24 mouse cellular contexts compared by ENCODE assay signal in the genomic region with DNA sequence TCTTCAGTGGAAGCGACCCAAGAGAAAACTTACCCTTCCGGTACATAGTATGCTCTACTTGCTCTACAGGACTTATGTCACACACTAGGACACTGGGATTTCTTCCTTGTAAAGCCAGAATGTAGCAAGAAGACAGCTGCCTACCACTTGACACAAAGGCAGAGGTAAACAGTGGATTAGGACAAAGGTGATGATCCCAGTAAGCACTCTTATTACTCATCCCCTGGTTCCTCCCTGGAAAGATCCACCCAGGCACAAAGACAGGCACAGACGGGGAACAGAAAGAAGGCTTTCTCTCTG.
DNase-seq lines count a peak whose midpoint lies in the region; ATAC-seq lines count a peak whose summit lies in the region.
"Had no signal": no experiment of that assay in that cellular context is flagged by ENCODE, and none has a peak within 500 bp of the region (broad histone marks: within the 10 kb centered on the region; RNA-seq: fewer than 3 reads in every experiment).

No protein-coding gene starts in this region.

- peaks cover 16% of the 10 kb centered on the region; the same call in 1 of the 2 replicates for H3K36me3 ChIP-seq in heart, embryonic 13.5 days
- H3K36me3 ChIP-seq in stomach, embryonic 15.5 days = no peaks in the 10 kb centered on the region
- H3K36me3 ChIP-seq: forebrain, embryonic 12.5 days; lung, embryonic 15.5 days; neural tube, embryonic 12.5 days had no signal

- H3K27me3 ChIP-seq in heart, embryonic 13.5 days (replicated peaks) = no peaks in the 10 kb centered on the region
- no peaks in the 10 kb centered on the region for H3K27me3 ChIP-seq in stomach, embryonic 15.5 days (replicated peaks)
- H3K27me3 ChIP-seq: forebrain, embryonic 12.5 days; lung, embryonic 15.5 days; neural tube, embryonic 12.5 days had no signal

- intact Hi-C loops in heart, postnatal 25 days (cut with DNase I) = no loop called here

- H3K27ac ChIP-seq in heart, embryonic 13.5 days (replicated peaks) = peak overlapping the region; percentile 50
- H3K27ac ChIP-seq in stomach, embryonic 15.5 days = peak overlapping the region; percentile 59; the same call in 1 of the 2 replicates
- H3K27ac ChIP-seq: forebrain, embryonic 12.5 days; hindbrain, embryonic 14.5 days; lung, embryonic 15.5 days; neural tube, embryonic 12.5 days had no signal

- WGBS in heart, embryonic 13.5 days = 69% methylated on average over 3 of the region's 3 CpGs
- 80% methylated on average over 3 of the region's 3 CpGs for WGBS in stomach, embryonic 15.5 days

- ATAC-seq in heart, embryonic 13.5 days (ENCODE audit: extremely low read depth, insufficient number of reproducible peaks, low FRiP score, low TSS enrichment) = no peak
- ATAC-seq in stomach, embryonic 15.5 days (ENCODE audit: insufficient read depth, low FRiP score, low read depth) = no peak
- ATAC-seq: forebrain, postnatal 0 days had no signal

- no peak overlapping the region for H3K9ac ChIP-seq in heart, embryonic 13.5 days
- no peak overlapping the region for H3K9ac ChIP-seq in stomach, embryonic 15.5 days
- H3K9ac ChIP-seq: forebrain, embryonic 12.5 days; forebrain, postnatal 0 days; hindbrain, embryonic 14.5 days; lung, embryonic 15.5 days; neural tube, embryonic 12.5 days had no signal

- H3K4me2 ChIP-seq in heart, embryonic 13.5 days = no peak overlapping the region
- H3K4me2 ChIP-seq in stomach, embryonic 15.5 days = no peak overlapping the region
- H3K4me2 ChIP-seq: forebrain, embryonic 12.5 days; hindbrain, embryonic 14.5 days; lung, embryonic 15.5 days; midbrain, embryonic 11.5 days; neural tube, embryonic 12.5 days had no signal

- H3K9me3 ChIP-seq in heart, embryonic 13.5 days = no peaks in the 10 kb centered on the region
- no peaks in the 10 kb centered on the region for H3K9me3 ChIP-seq in stomach, embryonic 15.5 days
- H3K9me3 ChIP-seq: forebrain, embryonic 12.5 days; lung, embryonic 15.5 days; neural tube, embryonic 12.5 days had no signal

- no peak overlapping the region for H3K4me3 ChIP-seq in heart, embryonic 13.5 days
- H3K4me3 ChIP-seq in stomach, embryonic 15.5 days (replicated peaks) = no peak overlapping the region
- H3K4me3 ChIP-seq: erythroblast, embryonic 14.5 days; forebrain, embryonic 12.5 days; lung, embryonic 15.5 days; myocyte; neural tube, embryonic 12.5 days had no signal

- peaks cover 48% of the 10 kb centered on the region for H3K4me1 ChIP-seq in heart, embryonic 13.5 days
- 0 out of 2 replicates have a peak, but pooled peaks cover 5% of the 10 kb centered on the region for H3K4me1 ChIP-seq in stomach, embryonic 15.5 days
- H3K4me1 ChIP-seq: neural tube, embryonic 12.5 days had no signal

- no peak for DNase-seq in heart, postnatal 25 days (ENCODE audit: low spot score)
- peak; percentile 5 for DNase-seq in testis, postnatal 10 days (ENCODE audit: low spot score)
- no peak for DNase-seq in testis, postnatal 14 days (ENCODE audit: low spot score)
- DNase-seq in kidney, postnatal 14 days = no peak
- DNase-seq in kidney, adult 9 months = no peak
- DNase-seq: cerebellum, adult 2 months; cerebellum, postnatal 14 days; forebrain, postnatal 0 days; gastrocnemius, postnatal 14 days; kidney, adult 2 months; kidney, postnatal 10 days; liver; right cerebral cortex, adult 18-20 months; thymus, adult 18-20 months; thymus, postnatal 36 days had no signal
